Mouse (Mus musculus) megakaryocyte, embryonic 14.5 days (primary cell): ENCODE results near the gene Gprc5c. TPM values are rescaled to one million over a fixed set of nuclear protein-coding genes. Genes with fewer than 3 reads are reported as not detected.

Experiments
- H3K27me3 ChIP-seq: replicated peaks from 2 replicates; pipeline ENCODE3; 2012; ENCODE audit warnings: inconsistent platforms
- H3K36me3 ChIP-seq: replicated peaks from 2 replicates; pipeline ENCODE3; 2012; ENCODE audit warnings: low read length, inconsistent platforms, mixed read lengths
- H3K4me1 ChIP-seq: 2 replicates; pipeline ENCODE4 v1.6.1; 2012; ENCODE audit warnings: inconsistent platforms
- H3K4me3 ChIP-seq: replicated peaks from 2 replicates; pipeline ENCODE3; 2012; ENCODE audit warnings: moderate library complexity, mild to moderate bottlenecking, inconsistent platforms
- H3K9me3 ChIP-seq: 2 replicates; pipeline ENCODE4 v1.6.1; 2012; ENCODE audit warnings: inconsistent platforms
- FLI1 ChIP-seq: IDR thresholded peaks from 2 replicates; pipeline ENCODE4 v1.6.1; 2012; ENCODE audit warnings: low read length, inconsistent platforms, mixed read lengths
- GATA1 ChIP-seq: IDR thresholded peaks from 3 replicates; pipeline ENCODE4 v1.6.1; 2012; ENCODE audit warnings: mixed read lengths, low read length, inconsistent platforms, borderline replicate concordance
- polyA plus RNA-seq: library from polyadenylated mRNA; stranded (reverse); fragments of >175 nt; gene quantifications from 2 replicates; pipeline ENCODE4 v1.2.3, GENCODE M21; 2012; ENCODE audit warnings: low replicate concordance; ENCODE audit not compliant: insufficient read depth

Gene Gprc5c
- polyA plus RNA-seq, 1 experiment, result 3.2 TPM

- no peaks in the 10 kb centered on the region for H3K9me3 ChIP-seq
- H3K4me3 ChIP-seq, result no peak overlapping the region
- peaks cover 12% of the 10 kb centered on the region for H3K27me3 ChIP-seq
- TF ChIP-seq GATA1, result no peak
- TF ChIP-seq FLI1, result no peak
- peaks cover 64% of the 10 kb centered on the region for H3K4me1 ChIP-seq
- peaks cover 15% of the 10 kb centered on the region for H3K36me3 ChIP-seq
These were observed 25.2 kb downstream of the Gprc5c start for GRCm38 (mm10) chr11:114876176-114876575.

GRCm38 (mm10) chr11:114876621-114877020 lies 25.7 kb downstream of the Gprc5c start:
- peaks cover 69% of the 10 kb centered on the region for H3K4me1 ChIP-seq

GRCm38 (mm10) chr11:114877145-114877544 lies 26.2 kb downstream of the Gprc5c start:
- peaks cover 74% of the 10 kb centered on the region for H3K4me1 ChIP-seq
- peaks cover 7% of the 10 kb centered on the region for H3K36me3 ChIP-seq
- peaks cover 8% of the 10 kb centered on the region for H3K27me3 ChIP-seq
- TF ChIP-seq FLI1 (no peak), GATA1 (no peak)
- no peaks in the 10 kb centered on the region for H3K9me3 ChIP-seq
- H3K4me3 ChIP-seq, result no peak overlapping the region

More at GRCm38 (mm10) chr11:114876621-114877020, 25.7 kb downstream of the Gprc5c start:
- H3K36me3 ChIP-seq, result peaks cover 11% of the 10 kb centered on the region
- H3K27me3 ChIP-seq, result peaks cover 8% of the 10 kb centered on the region
- TF ChIP-seq GATA1 (no peak), FLI1 (no peak)
- H3K4me3 ChIP-seq, result no peak overlapping the region
- no peaks in the 10 kb centered on the region for H3K9me3 ChIP-seq

GRCm38 (mm10) chr11:114879666-114880065 lies 28.7 kb downstream of the Gprc5c start:
- TF ChIP-seq FLI1 (no peak), GATA1 (no peak)
- Histone ChIP-seq H3K9me3 (no peaks in the 10 kb centered on the region), H3K27me3 (peaks cover 2% of the 10 kb centered on the region), H3K4me3 (no peak overlapping the region), H3K4me1 (peaks cover 78% of the 10 kb centered on the region), H3K36me3 (no peaks in the 10 kb centered on the region)

- Histone ChIP-seq H3K36me3 (no peaks in the 10 kb centered on the region), H3K4me3 (no peak overlapping the region), H3K27me3 (no peaks in the 10 kb centered on the region), H3K4me1 (peaks cover 80% of the 10 kb centered on the region), H3K9me3 (no peaks in the 10 kb centered on the region)
- TF ChIP-seq GATA1, result no peak
- TF ChIP-seq FLI1, result no peak
These were observed 29.2 kb downstream of the Gprc5c start for GRCm38 (mm10) chr11:114880185-114880584.

GRCm38 (mm10) chr11:114880589-114880988 lies 29.6 kb downstream of the Gprc5c start:
- Histone ChIP-seq H3K27me3 (no peaks in the 10 kb centered on the region), H3K4me1 (peaks cover 80% of the 10 kb centered on the region), H3K4me3 (no peak overlapping the region), H3K9me3 (no peaks in the 10 kb centered on the region), H3K36me3 (no peaks in the 10 kb centered on the region)
- TF ChIP-seq GATA1 (no peak), FLI1 (no peak)

GRCm38 (mm10) chr11:114883251-114883789 lies 32.4 kb downstream of the Gprc5c start:
- TF ChIP-seq FLI1 (no peak), GATA1 (no peak)
- Histone ChIP-seq H3K27me3 (no peaks in the 10 kb centered on the region), H3K4me3 (peak overlapping the region; percentile 56), H3K9me3 (no peaks in the 10 kb centered on the region), H3K4me1 (peaks cover 86% of the 10 kb centered on the region), H3K36me3 (peaks cover 3% of the 10 kb centered on the region)

GRCm38 (mm10) chr11:114884380-114885100 lies 33.6 kb downstream of the Gprc5c start:
- Histone ChIP-seq H3K36me3 (peaks cover 9% of the 10 kb centered on the region), H3K9me3 (no peaks in the 10 kb centered on the region), H3K27me3 (no peaks in the 10 kb centered on the region), H3K4me1 (peaks cover 97% of the 10 kb centered on the region), H3K4me3 (peak overlapping the region; percentile 80)
- peak; percentile 69; the same call in 1 of the 3 replicates for TF ChIP-seq GATA1
- TF ChIP-seq FLI1, result peak; percentile 37; the same call in 1 of the 2 replicates

- Histone ChIP-seq H3K9me3 (no peaks in the 10 kb centered on the region), H3K4me1 (peaks cover 95% of the 10 kb centered on the region), H3K4me3 (peak within 1 kb of the TSS; percentile 89), H3K36me3 (peaks cover 36% of the 10 kb centered on the region), H3K27me3 (no peaks in the 10 kb centered on the region)
- TF ChIP-seq GATA1 (no peak), FLI1 (no peak)
These were observed 39.1 kb downstream of the Gprc5c start, which contains the start of gene Cd300a for GRCm38 (mm10) chr11:114889991-114890518. Gene Cd300a (plus strand): TSS chr11:114890041.

- peaks cover 95% of the 10 kb centered on the region for H3K4me1 ChIP-seq
These were observed 39.6 kb downstream of the Gprc5c start for GRCm38 (mm10) chr11:114890542-114890941.

More at GRCm38 (mm10) chr11:114890542-114890941, 39.6 kb downstream of the Gprc5c start:
- Histone ChIP-seq H3K27me3 (no peaks in the 10 kb centered on the region), H3K4me3 (peak overlapping the region; percentile 89), H3K36me3 (peaks cover 41% of the 10 kb centered on the region), H3K9me3 (no peaks in the 10 kb centered on the region)
- no peak for TF ChIP-seq FLI1
- no peak for TF ChIP-seq GATA1
